Mouse (Mus musculus) stomach, embryonic 14.5 days (tissue): ENCODE measurements around the gene Tff3. TPM values are rescaled to one million over a fixed set of nuclear protein-coding genes. Genes with fewer than 3 reads are reported as not detected.

Experiments used
- ATAC-seq: fragments of 200-750 bp; cut with Nextera tagmentation; 2 replicates; pipeline ENCODE4 v1.8.0; 2017; ENCODE audit warnings: low read depth, moderate TSS enrichment; ENCODE audit not compliant: insufficient number of reproducible peaks, insufficient read depth, low FRiP score
- H3K27ac ChIP-seq: fragments of 300-500 bp; sonication (generic); 2 replicates; pipeline ENCODE4 v1.5.1; 2014; ENCODE audit warnings: mild to moderate bottlenecking, low read length, moderate library complexity, mixed read lengths
- H3K27me3 ChIP-seq: fragments of 300-500 bp; sonication (generic); 2 replicates; pipeline ENCODE4 v1.6.1; 2014; ENCODE audit warnings: low read length, control low read depth, mixed read lengths; ENCODE audit not compliant: control insufficient read depth, insufficient read depth
- H3K36me3 ChIP-seq: fragments of 300-500 bp; sonication (generic); 2 replicates; pipeline ENCODE4 v1.6.1; 2014; ENCODE audit warnings: mild to moderate bottlenecking, control low read depth, low read length, moderate library complexity, mixed read lengths; ENCODE audit not compliant: control insufficient read depth, insufficient read depth
- H3K4me1 ChIP-seq: fragments of 300-500 bp; sonication (generic); 2 replicates; pipeline ENCODE4 v1.6.1; 2014; ENCODE audit warnings: low read length, control low read depth, mixed read lengths; ENCODE audit not compliant: control insufficient read depth, insufficient read depth
- H3K4me2 ChIP-seq: fragments of 300-500 bp; sonication (generic); replicated peaks from 2 replicates; pipeline ENCODE4 v1.6.1; 2014; ENCODE audit warnings: low read depth, low read length, control low read depth
- H3K4me3 ChIP-seq: fragments of 300-500 bp; sonication (generic); 2 replicates; pipeline ENCODE4 v1.5.1; 2014; ENCODE audit warnings: low read depth, low read length, control low read depth
- H3K9ac ChIP-seq: fragments of 300-500 bp; sonication (generic); replicated peaks from 2 replicates; pipeline ENCODE4 v1.6.1; 2014; ENCODE audit warnings: low read depth, mild to moderate bottlenecking, control low read depth, low read length, moderate library complexity, mixed read lengths
- H3K9me3 ChIP-seq: fragments of 300-500 bp; sonication (generic); 2 replicates; pipeline ENCODE4 v1.6.1; 2016; ENCODE audit warnings: low read depth, low read length, control low read depth; ENCODE audit not compliant: control insufficient read depth
- WGBS: fragments of 180-500 bp; shearing (Covaris S2); extraction: QIAGEN DNeasy Blood & Tissue Kit; methylation state at CpG from one replicate; pipeline ENCODE4 v1.1.7; 2014; 5-methylcytosine and 5-hydroxymethylcytosine counted together
- polyA plus RNA-seq: library from polyadenylated mRNA; unstranded; fragments of >200 nt; fragmentation: Nextera tagmentation; extraction: Ambion mirVana; gene quantifications from 2 replicates; pipeline ENCODE4 v1.2.1, GENCODE M21; 2014

Tff3 gene
- polyA plus RNA-seq, 1 experiment from 2014 or later: 21.9 TPM

DNA sequence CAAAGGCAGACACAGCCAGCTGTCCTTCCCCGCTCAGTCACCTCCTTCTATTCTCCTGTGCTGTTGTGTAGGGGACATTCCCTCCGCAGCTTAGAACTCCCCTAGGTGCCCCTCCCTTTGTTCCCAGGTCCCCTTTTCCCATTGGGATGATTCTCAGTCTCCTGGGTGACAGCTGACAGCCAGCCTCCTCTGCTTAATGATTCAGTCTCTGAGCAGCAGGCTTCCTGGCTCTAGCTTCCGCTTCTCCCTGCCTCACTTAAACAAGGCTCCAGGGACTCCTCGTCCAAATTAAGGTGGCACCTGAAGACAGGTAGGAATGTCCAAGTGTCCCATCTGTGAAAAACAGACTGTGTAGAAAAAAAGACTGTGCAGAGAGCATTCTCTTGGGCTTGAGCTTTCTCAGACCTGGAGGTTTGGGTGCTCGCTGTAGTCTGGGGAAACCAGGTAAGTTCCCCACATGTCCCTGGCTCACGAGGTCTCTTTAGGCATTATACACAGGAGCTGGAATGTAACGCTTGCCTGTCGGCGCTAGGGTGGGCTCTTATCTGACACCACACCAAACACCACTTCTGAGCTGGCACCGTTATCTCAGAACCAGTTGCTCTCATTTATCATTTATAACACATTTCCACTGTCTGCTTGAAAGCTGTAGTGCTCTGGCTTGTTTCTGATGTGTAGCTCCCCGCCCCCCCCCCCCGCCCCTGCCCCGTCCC lies 38.3 kb downstream of the Tff3 start:
- peak; percentile 46; the same call in 1 of the 2 replicates for ATAC-seq
- 34% methylated on average over 13 of the region's 13 CpGs for WGBS

DNA sequence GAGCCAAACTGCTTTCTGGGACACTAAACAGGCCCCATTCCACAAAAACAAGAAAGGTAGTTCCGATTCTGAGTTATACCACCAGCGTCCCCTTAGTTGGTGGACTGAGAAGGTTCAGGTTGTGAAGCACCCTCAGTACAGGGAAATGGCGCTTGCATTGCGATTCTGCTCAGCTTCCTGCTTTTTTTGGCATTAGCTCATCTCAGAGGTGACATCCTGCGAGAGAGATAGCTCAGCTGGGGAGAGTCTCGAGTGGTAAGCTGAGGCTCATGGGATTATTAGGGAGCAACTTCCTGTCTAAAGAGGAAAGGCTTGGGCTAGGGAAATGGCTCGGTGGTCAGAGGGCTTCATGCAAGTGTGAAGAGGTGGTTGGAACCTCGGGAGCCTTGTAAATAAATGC lies 39.6 kb downstream of the Tff3 start:
- Histone ChIP-seq H3K27me3 (no peaks in the 10 kb centered on the region), H3K27ac (no peak overlapping the region), H3K4me3 (no peak overlapping the region), H3K36me3 (no peaks in the 10 kb centered on the region), H3K9ac (no peak overlapping the region), H3K4me2 (no peak overlapping the region), H3K4me1 (peaks cover 18% of the 10 kb centered on the region; the same call in 1 of the 2 replicates), H3K9me3 (no peaks in the 10 kb centered on the region)
- ATAC-seq: no peak
- WGBS: 68% methylated on average over 8 of the region's 8 CpGs

More for the DNA sequence above, 38.3 kb downstream of the Tff3 start:
- no peak overlapping the region for H3K27ac ChIP-seq
- H3K4me3 ChIP-seq: no peak overlapping the region
- no peaks in the 10 kb centered on the region for H3K36me3 ChIP-seq
- H3K4me1 ChIP-seq: peaks cover 18% of the 10 kb centered on the region; the same call in 1 of the 2 replicates
- no peak overlapping the region for H3K4me2 ChIP-seq
- no peak overlapping the region for H3K9ac ChIP-seq
- H3K9me3 ChIP-seq: no peaks in the 10 kb centered on the region
- H3K27me3 ChIP-seq: no peaks in the 10 kb centered on the region

DNA sequence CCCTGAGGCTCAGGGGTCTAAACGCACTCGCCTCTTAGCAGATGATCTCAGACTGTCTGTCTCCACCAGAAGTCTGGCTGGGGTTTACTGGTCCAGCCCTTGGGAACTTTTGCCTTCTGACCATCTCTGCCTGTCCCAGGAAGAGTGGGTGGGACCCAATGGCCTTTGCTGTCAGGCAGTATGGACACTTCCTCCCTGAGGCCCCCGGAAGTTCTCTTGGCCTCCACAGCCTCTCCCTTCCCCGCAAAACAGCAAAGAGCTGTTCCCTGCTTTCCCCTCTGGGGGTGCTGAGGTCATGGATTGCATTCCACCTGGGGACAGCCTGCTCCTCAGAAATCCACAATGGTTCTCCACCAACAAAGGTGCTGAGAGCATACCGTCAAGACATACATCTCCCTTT lies 40.7 kb downstream of the Tff3 start:
- no peaks in the 10 kb centered on the region for H3K27me3 ChIP-seq
- peaks cover 18% of the 10 kb centered on the region; the same call in 1 of the 2 replicates for H3K4me1 ChIP-seq
- no peaks in the 10 kb centered on the region for H3K9me3 ChIP-seq
- no peak overlapping the region for H3K9ac ChIP-seq
- WGBS: 48% methylated on average over 5 of the region's 5 CpGs
- H3K36me3 ChIP-seq: no peaks in the 10 kb centered on the region
- no peak for ATAC-seq
- H3K4me3 ChIP-seq: no peak overlapping the region
- H3K4me2 ChIP-seq: no peak overlapping the region
- no peak overlapping the region for H3K27ac ChIP-seq

DNA sequence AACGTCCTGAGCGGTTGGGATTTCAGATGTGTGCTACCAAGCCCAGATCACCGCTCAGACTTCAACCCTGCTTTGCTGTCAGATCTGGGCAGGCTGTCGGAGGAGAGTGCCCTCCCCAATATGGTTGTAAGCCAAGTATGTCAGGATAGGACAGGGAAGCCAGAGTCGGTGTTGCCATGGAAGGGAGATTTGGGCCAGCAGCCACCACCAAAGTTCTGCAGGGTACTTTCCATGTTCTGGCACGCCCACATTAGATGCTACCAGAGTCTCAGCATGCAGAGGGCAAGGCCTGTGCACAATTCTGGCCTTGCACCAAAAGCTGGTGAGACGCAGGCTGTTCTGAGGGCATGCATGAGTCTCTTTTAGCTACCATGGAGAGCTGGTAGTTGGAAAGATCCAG lies 43.2 kb downstream of the Tff3 start:
- H3K9me3 ChIP-seq: no peaks in the 10 kb centered on the region
- H3K4me1 ChIP-seq: peaks cover 18% of the 10 kb centered on the region; the same call in 1 of the 2 replicates
- no peak overlapping the region for H3K4me2 ChIP-seq
- no peak overlapping the region for H3K27ac ChIP-seq
- no peak overlapping the region for H3K9ac ChIP-seq
- WGBS: 90% methylated on average over 7 of the region's 7 CpGs
- no peaks in the 10 kb centered on the region for H3K36me3 ChIP-seq
- no peaks in the 10 kb centered on the region for H3K27me3 ChIP-seq
- no peak overlapping the region for H3K4me3 ChIP-seq
- ATAC-seq: no peak

DNA sequence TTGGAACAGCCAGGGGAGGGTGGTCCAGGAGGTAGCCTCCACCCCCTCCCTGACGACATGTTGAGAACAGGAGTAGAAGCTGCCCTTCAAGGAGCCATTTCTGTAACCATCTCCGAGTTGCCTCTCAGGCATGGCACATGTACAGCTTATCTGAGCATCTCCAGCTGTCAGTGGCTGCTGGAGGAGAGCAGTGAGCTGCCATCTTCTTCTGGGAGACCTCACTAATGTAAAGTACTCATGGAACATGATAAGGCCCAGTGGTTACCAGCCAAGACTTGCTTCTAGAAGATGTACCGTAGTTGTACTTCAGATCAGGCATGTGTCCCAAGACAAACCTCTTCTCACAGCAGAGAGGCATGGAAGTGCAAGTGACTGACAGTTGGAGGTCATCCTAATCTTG lies 43.9 kb downstream of the Tff3 start:
- H3K9me3 ChIP-seq: no peaks in the 10 kb centered on the region
- H3K27me3 ChIP-seq: no peaks in the 10 kb centered on the region
- 87% methylated on average over 3 of the region's 3 CpGs for WGBS

DNA sequence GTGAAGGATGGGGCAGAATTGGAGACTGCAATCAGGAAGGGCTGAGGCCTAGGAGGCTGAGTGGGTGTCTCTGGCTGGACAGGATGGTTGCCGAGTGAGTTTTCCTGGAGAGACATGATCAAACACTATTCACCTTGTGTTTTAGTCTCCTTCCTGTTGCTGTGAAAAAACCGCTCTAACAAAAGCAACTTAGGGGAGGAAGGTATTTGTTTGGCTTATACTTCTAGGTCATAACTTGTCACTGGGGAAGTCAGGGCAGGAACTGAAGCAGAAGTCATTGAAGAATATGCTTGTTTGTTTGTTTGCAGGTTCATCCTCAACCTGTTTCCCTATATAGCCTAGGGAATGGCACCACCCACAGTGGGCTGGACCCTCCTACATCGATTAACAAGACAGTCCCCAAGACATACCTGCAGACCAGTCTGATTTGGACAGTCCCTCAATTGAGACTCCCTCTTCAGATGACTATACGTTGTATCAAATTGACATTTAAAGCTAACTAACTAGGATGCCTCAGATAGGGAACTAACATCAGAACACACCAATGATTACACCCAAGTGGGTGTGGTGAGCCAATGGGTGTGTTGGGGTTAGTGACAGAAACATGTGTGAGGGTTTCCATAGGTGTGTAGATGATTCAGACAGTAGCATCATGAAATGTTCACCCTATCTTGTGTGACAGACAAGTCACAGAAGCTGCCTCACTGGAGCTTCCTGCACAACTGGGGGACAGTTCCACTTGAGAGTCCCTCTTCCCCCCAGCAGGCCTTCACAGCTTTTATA lies 47.0 kb downstream of the Tff3 start:
- peaks cover 2% of the 10 kb centered on the region; the same call in 1 of the 2 replicates for H3K4me1 ChIP-seq
- ATAC-seq: no peak
- H3K27me3 ChIP-seq: no peaks in the 10 kb centered on the region
- no peak overlapping the region for H3K4me3 ChIP-seq
- no peaks in the 10 kb centered on the region for H3K36me3 ChIP-seq
- H3K4me2 ChIP-seq: no peak overlapping the region
- 89% methylated on average over 4 of the region's 4 CpGs for WGBS
- no peaks in the 10 kb centered on the region for H3K9me3 ChIP-seq
- H3K9ac ChIP-seq: no peak overlapping the region
- H3K27ac ChIP-seq: no peak overlapping the region

More for the DNA sequence above, 43.9 kb downstream of the Tff3 start:
- Histone ChIP-seq H3K27ac (no peak overlapping the region), H3K4me2 (no peak overlapping the region), H3K36me3 (no peaks in the 10 kb centered on the region), H3K4me3 (no peak overlapping the region), H3K9ac (no peak overlapping the region), H3K4me1 (peaks cover 18% of the 10 kb centered on the region; the same call in 1 of the 2 replicates)
- no peak for ATAC-seq

DNA sequence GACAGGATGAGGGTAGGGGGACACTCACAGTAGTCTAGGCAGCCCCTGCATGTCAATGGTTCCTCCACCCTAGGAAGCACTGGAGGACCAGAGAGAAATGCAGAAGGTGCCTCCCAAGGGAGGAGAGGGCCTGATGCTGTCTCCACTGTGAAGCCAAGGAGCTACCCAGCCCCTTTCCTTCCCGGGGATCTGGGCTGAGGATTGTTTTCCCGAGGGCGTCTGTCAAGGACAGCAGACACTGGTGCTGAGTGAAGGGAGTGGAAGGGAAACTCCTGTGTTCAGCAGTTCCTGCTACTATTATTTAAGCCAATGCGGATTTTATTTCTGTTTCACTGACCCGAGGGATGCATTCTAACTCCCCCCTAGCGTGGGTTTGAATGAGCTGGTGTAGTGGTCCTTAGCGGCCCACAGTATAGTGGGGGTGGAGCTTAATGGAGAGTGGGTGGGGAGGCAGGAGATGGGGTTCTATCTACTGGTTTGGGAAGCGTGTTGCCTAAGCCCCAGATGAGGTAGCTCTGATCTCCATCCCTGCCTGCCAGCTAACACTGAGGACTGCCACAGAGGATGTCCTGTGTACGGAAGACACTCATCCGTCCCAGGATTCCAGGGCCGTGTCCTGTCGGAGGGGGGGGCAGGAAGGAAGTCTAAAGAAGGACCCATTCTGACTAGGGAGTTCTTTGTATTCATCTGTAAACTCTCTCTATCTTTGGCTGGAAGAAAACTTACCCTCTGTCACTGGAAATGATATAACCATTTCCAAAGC lies 50.2 kb downstream of the Tff3 start:
- ATAC-seq: peak; percentile 35; the same call in 1 of the 2 replicates
- Histone ChIP-seq H3K27ac (0 out of 2 replicates have a peak overlapping the region, but pooled peaks have one; percentile 11), H3K4me1 (peaks cover 4% of the 10 kb centered on the region), H3K9ac (no peak overlapping the region), H3K36me3 (no peaks in the 10 kb centered on the region), H3K4me2 (no peak overlapping the region), H3K27me3 (no peaks in the 10 kb centered on the region), H3K9me3 (no peaks in the 10 kb centered on the region), H3K4me3 (no peak overlapping the region)
- 55% methylated on average over 12 of the region's 12 CpGs for WGBS

DNA sequence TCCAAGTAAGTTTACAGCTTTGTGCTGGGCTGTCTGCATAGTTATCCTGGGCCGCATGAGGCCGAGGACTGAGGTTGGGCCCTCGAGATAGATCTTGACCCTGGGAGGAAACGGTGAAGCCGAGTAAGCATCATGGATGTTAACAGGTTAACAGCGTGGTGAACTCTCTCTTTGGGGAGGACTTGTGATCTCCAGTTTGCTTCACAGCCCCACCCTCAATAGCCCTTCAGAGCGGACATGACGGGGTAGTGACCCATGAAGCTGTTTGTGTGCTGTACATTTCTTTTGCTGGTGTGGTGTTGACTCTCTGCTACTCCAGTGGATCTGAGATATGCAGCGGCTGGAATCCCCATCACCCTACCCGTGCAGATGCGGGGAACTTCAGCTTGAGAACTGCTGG lies 50.9 kb downstream of the Tff3 start:
- H3K4me3 ChIP-seq: no peak overlapping the region
- H3K27me3 ChIP-seq: no peaks in the 10 kb centered on the region

More for the DNA sequence above, 50.9 kb downstream of the Tff3 start:
- no peaks in the 10 kb centered on the region for H3K9me3 ChIP-seq
- no peak for ATAC-seq
- no peaks in the 10 kb centered on the region for H3K36me3 ChIP-seq
- no peak overlapping the region for H3K27ac ChIP-seq
- peaks cover 11% of the 10 kb centered on the region for H3K4me1 ChIP-seq
- 78% methylated on average over 11 of the region's 11 CpGs for WGBS
- no peak overlapping the region for H3K9ac ChIP-seq
- no peak overlapping the region for H3K4me2 ChIP-seq
